Mouse (Mus musculus) lung, embryonic 14.5 days (tissue): ENCODE measurements around the gene Usp39. TPM values are rescaled to one million over a fixed set of nuclear protein-coding genes. Genes with fewer than 3 reads are reported as not detected.
A peak's percentile ranks its signal among the peaks of the same experiment; 100 is the strongest.

Source experiments
- ATAC-seq: fragments of 200-750 bp; cut with Nextera tagmentation; 2 replicates; pipeline ENCODE4 v1.8.0; 2017; ENCODE audit warnings: mild to moderate bottlenecking, moderate TSS enrichment, moderate library complexity; ENCODE audit not compliant: insufficient read depth
- DNase-seq: peaks from one replicate; pipeline ENCODE4 v3.0.0-alpha.2; 2015
- H3K27ac ChIP-seq: fragments of 300-500 bp; sonication (generic); 2 replicates; pipeline ENCODE4 v1.5.1; 2014; ENCODE audit warnings: low read depth, mild to moderate bottlenecking, moderate library complexity
- H3K27me3 ChIP-seq: fragments of 300-500 bp; sonication (generic); 2 replicates; pipeline ENCODE4 v1.6.1; 2014; ENCODE audit warnings: low read length, control low read depth; ENCODE audit not compliant: insufficient read depth
- H3K36me3 ChIP-seq: fragments of 300-500 bp; sonication (generic); 2 replicates; pipeline ENCODE4 v1.6.1; 2014; ENCODE audit warnings: control low read depth; ENCODE audit not compliant: insufficient read depth
- H3K4me1 ChIP-seq: fragments of 300-500 bp; sonication (generic); 2 replicates; pipeline ENCODE4 v1.6.1; 2014; ENCODE audit warnings: antibody characterized with exemption, control low read depth; ENCODE audit not compliant: insufficient read depth
- H3K4me2 ChIP-seq: fragments of 300-500 bp; sonication (generic); 2 replicates; pipeline ENCODE4 v1.6.1; 2014; ENCODE audit warnings: mild to moderate bottlenecking
- H3K4me3 ChIP-seq: fragments of 300-500 bp; sonication (generic); 2 replicates; pipeline ENCODE4 v1.5.1; 2014; ENCODE audit warnings: low read depth, low read length
- H3K9ac ChIP-seq: fragments of 300-500 bp; sonication (generic); 2 replicates; pipeline ENCODE4 v1.6.1; 2014
- H3K9me3 ChIP-seq: fragments of 300-500 bp; sonication (generic); 2 replicates; pipeline ENCODE4 v1.6.1; 2016; ENCODE audit warnings: low read depth, low read length, control low read depth
- CTCF ChIP-seq: IDR thresholded peaks from 2 replicates; pipeline ENCODE4 v1.5.1; 2016; ENCODE audit warnings: antibody characterized with exemption, low read depth
- WGBS: fragments of 180-500 bp; shearing (Covaris S2); extraction: QIAGEN DNeasy Blood & Tissue Kit; methylation state at CpG from one replicate; pipeline ENCODE4 v1.1.7; 2014; 5-methylcytosine and 5-hydroxymethylcytosine counted together
- polyA plus RNA-seq: library from polyadenylated mRNA; unstranded; fragments of >200 nt; fragmentation: Nextera tagmentation; extraction: Ambion mirVana; gene quantifications from 2 replicates; pipeline ENCODE4 v1.2.1, GENCODE M21; 2014

The Usp39 gene
- polyA plus RNA-seq, 1 experiment from 2014 or later, result 73.7 TPM

DNA sequence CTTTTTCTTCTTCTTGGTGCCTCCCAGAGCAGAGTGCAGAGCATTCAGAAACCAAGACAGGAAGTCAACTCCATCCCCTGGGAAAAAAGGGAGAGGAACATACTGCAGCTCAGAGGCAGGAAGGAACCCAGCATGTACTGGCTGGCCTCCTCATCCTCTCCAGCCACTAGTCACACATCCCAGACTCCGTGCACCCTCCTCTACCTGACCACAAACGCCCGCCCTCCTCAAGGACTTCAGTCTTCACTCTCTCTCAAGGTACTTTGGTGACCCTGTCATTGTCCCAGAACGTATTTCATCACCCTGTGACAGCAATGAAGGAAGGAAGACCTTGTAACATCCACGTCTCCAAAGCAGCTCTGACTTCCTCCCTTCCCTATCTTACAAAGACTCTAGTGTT is 11.9 kb downstream of the Usp39 start:
- Histone ChIP-seq H3K27ac (no peak overlapping the region), H3K27me3 (no peaks in the 10 kb centered on the region), H3K4me3 (no peak overlapping the region), H3K9me3 (no peaks in the 10 kb centered on the region), H3K9ac (no peak overlapping the region), H3K4me2 (no peak overlapping the region), H3K4me1 (no peaks in the 10 kb centered on the region), H3K36me3 (peaks cover 85% of the 10 kb centered on the region)
- WGBS, result 68% methylated on average over 5 of the region's 5 CpGs
- no peak for DNase-seq
- no peak for ATAC-seq
- TF ChIP-seq CTCF, result no peak

DNA sequence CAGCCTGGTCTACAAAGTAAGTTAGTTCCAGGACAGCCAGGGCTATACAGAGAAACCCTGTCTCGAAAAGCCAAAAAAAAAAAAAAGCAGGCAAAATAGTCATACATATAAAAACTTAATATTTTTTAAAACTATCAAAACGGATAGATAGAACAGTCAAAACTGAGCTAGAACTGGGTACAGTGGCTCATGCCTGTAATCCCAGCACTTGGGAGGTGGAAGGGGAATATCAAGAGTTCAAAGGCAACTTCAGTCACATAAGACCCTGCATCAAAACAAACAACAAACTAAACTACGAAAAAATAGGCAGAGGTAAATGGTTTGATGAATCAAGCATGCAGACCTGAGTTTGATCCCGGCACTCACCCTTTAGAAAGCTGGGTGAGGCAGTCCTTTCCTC is 14.9 kb downstream of the Usp39 start:
- H3K36me3 ChIP-seq, result peaks cover 84% of the 10 kb centered on the region
- TF ChIP-seq CTCF, result no peak

DNA sequence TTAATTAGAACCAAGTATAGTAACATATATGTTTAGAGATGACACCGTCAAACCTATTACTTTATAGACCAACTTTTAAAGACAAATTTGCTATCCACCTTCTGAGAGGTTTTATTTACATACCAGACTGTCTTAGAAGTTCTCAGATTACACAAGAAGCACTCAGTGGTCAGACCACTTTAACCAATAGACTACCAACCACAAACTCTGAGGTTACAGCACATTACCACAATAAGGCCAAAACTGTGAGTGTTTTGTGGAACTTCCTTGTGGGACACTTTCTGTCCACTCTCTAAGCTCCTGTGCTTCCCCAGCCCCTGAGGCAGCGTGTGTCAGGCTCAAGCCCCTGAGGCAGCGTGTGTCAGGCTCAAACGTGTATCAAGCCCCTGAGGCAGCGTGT is 16.0 kb downstream of the Usp39 start:
- no peak for ATAC-seq

More for the DNA sequence above, 14.9 kb downstream of the Usp39 start:
- Histone ChIP-seq H3K9me3 (no peaks in the 10 kb centered on the region), H3K27me3 (no peaks in the 10 kb centered on the region), H3K4me2 (no peak overlapping the region), H3K4me1 (no peaks in the 10 kb centered on the region), H3K27ac (no peak overlapping the region), H3K4me3 (no peak overlapping the region), H3K9ac (no peak overlapping the region)
- DNase-seq, result no peak
- WGBS, result 87% methylated on average over 4 of the region's 4 CpGs
- ATAC-seq, result no peak

DNA sequence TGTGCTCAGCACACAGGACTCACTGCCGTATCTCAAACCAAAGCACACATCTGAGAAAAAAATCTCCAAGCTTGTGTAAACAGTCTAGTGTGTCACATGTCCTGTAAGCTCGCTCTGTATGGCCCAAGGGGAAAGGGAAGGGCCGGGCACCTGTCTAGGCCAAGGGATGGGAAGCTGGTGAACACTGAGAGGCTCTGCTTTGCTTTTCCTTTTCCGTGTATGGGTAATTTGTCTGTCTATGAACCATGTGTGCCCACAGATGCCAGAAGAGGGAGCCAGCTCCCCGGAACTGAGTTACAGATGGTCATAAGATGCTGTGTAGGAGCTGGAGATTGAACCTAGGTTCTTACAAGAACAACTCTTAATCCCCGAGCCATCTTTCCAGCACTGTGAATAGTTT is 18.7 kb downstream of the Usp39 start:
- DNase-seq (peak; percentile 57), ATAC-seq (no peak)
- Histone ChIP-seq H3K4me1 (no peaks in the 10 kb centered on the region), H3K36me3 (peaks cover 90% of the 10 kb centered on the region), H3K9me3 (no peaks in the 10 kb centered on the region), H3K4me3 (no peak overlapping the region), H3K27ac (no peak overlapping the region), H3K9ac (no peak overlapping the region), H3K27me3 (no peaks in the 10 kb centered on the region), H3K4me2 (no peak overlapping the region)
- TF ChIP-seq CTCF, result peak; percentile 50
- 54% methylated on average over 6 of the region's 6 CpGs for WGBS

More for the DNA sequence above, 16.0 kb downstream of the Usp39 start:
- Histone ChIP-seq H3K27me3 (no peaks in the 10 kb centered on the region), H3K27ac (no peak overlapping the region), H3K4me1 (no peaks in the 10 kb centered on the region), H3K9ac (no peak overlapping the region), H3K36me3 (peaks cover 84% of the 10 kb centered on the region), H3K9me3 (no peaks in the 10 kb centered on the region), H3K4me3 (no peak overlapping the region), H3K4me2 (no peak overlapping the region)
- WGBS, result 85% methylated on average over 5 of the region's 5 CpGs
- TF ChIP-seq CTCF, result no peak
- no peak for DNase-seq

DNA sequence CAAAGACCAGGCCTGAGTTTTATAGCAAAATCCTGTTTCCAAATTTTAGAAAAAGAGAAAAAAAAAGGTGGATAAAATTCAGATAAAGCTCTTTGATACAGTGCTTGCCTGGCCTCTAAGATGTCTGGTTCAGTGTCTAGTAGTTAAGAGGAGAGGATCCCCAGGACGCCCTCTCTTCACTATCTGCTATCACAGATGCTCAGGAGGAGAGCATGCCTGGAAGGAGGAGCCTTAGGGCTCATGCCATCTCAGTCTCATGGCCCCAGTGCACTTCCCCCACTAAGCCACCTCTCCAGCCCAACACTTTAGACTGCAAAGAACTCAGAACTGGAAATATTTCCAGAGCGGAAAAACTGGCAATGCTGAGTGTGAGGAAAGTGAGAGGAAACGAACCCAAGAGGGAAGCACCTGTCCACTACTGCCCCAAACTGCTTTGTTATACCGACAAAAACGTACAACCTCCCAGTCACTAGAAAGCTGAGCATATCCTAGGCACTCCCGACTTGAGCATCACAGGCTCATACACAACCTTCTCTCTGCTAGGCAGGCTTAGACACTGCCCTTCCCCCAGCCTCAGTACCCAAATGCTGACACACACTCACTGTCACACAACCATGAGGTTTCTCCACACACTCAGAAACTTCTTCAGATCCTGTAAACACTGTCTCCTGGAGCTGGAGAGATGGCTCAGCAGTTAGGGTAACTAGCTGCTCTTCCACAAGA is 21.0 kb downstream of the Usp39 start:
- Histone ChIP-seq H3K9me3 (no peaks in the 10 kb centered on the region), H3K4me1 (no peaks in the 10 kb centered on the region), H3K9ac (no peak overlapping the region), H3K4me2 (no peak overlapping the region), H3K27me3 (no peaks in the 10 kb centered on the region), H3K4me3 (no peak overlapping the region), H3K27ac (no peak overlapping the region), H3K36me3 (peaks cover 96% of the 10 kb centered on the region)
- ATAC-seq, result no peak
- DNase-seq, result no peak
- WGBS, result 89% methylated on average over 6 of the region's 6 CpGs
- TF ChIP-seq CTCF, result no peak

DNA sequence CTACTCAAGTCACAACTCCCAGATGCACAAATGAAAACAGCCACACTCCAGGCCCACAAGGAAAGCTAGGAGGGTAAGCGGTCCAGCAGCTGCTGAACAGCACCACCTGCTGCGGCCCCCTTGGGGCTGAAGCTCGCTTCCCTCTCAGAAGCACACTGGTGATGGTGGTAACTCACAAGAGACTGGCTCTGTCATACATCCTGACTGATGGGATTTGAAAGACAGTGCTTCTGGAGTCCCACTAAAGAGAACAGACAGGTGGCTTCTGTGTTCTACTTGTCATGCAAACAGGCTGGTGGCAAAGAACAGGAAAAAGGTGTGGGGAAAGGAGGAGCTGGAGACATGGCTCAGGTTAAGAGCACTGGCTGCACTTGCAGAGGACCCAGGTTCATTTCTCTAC is 22.0 kb downstream of the Usp39 start:
- Histone ChIP-seq H3K9me3 (no peaks in the 10 kb centered on the region), H3K9ac (no peak overlapping the region), H3K4me2 (no peak overlapping the region), H3K36me3 (peaks cover 95% of the 10 kb centered on the region), H3K27ac (no peak overlapping the region), H3K4me3 (no peak overlapping the region), H3K27me3 (no peaks in the 10 kb centered on the region), H3K4me1 (no peaks in the 10 kb centered on the region)
- TF ChIP-seq CTCF, result no peak
- no peak for ATAC-seq
- 97% methylated on average over 3 of the region's 3 CpGs for WGBS
- no peak for DNase-seq

DNA sequence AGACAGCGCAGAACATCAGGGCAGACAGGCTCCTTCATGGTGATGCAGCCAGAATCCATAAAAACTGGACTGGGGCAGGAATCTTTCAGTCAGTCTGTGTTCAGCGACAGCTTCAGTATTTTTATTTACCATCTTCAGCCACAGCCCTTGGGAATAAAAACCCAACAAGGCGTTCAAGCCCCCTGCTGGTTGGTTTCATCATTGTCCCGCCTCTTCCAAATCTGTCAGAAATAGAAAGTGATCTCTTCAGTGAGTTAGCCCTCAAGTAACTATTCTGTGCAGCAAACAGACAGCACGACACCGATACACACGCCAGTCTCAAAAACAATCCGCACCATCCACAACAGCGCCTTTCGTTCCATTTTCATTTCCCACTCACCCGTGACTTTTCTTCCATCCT is 26.0 kb downstream of the Usp39 start:
- H3K9me3 ChIP-seq, result no peaks in the 10 kb centered on the region
- H3K36me3 ChIP-seq, result peaks cover 83% of the 10 kb centered on the region
- DNase-seq, result peak; percentile 85
- H3K27me3 ChIP-seq, result no peaks in the 10 kb centered on the region
- no peak overlapping the region for H3K4me2 ChIP-seq
- no peaks in the 10 kb centered on the region for H3K4me1 ChIP-seq
- 76% methylated on average over 11 of the region's 11 CpGs for WGBS
- peak; percentile 75 for TF ChIP-seq CTCF
- no peak overlapping the region for H3K27ac ChIP-seq
- H3K4me3 ChIP-seq, result no peak overlapping the region
- H3K9ac ChIP-seq, result no peak overlapping the region
- ATAC-seq, result no peak
